Mouse (Mus musculus) thymus, adult 2 months (tissue): Measurements from ENCODE around the gene Pde3b.

ENCODE experiments used
- CTCF ChIP-seq: fragments of 200-500 bp; IDR thresholded peaks from 2 replicates; pipeline ENCODE4 v1.5.1; 2012; ENCODE audit warnings: mild to moderate bottlenecking, control low read depth, low read length, moderate library complexity, borderline replicate concordance; ENCODE audit not compliant: control insufficient read depth, poor library complexity, insufficient read depth; ENCODE audit errors: extremely low read depth
- POLR2A ChIP-seq: fragments of 200-500 bp; IDR thresholded peaks from 2 replicates; pipeline ENCODE4 v1.6.1; 2012; ENCODE audit warnings: mild to moderate bottlenecking, low read length, control low read depth, moderate library complexity; ENCODE audit not compliant: control insufficient read depth, poor library complexity, insufficient read depth; ENCODE audit errors: extremely low read depth

GRCm38 (mm10) chr7:114440494-114440893, 25.4 kb downstream of the Pde3b start:
- TF ChIP-seq CTCF (no peak), POLR2A (no peak)
